Mouse (Mus musculus) stomach, postnatal 0 days (tissue): ENCODE measurements around the gene Slc38a3.

ENCODE experiments used
- CTCF ChIP-seq: IDR thresholded peaks from 2 replicates; pipeline ENCODE4 v1.5.1; 2016; ENCODE audit warnings: antibody characterized with exemption, low read depth, mild to moderate bottlenecking, moderate library complexity
- EP300 ChIP-seq: optimal IDR thresholded peaks from 2 replicates; pipeline ENCODE3; 2016; ENCODE audit warnings: antibody characterized with exemption

DNA sequence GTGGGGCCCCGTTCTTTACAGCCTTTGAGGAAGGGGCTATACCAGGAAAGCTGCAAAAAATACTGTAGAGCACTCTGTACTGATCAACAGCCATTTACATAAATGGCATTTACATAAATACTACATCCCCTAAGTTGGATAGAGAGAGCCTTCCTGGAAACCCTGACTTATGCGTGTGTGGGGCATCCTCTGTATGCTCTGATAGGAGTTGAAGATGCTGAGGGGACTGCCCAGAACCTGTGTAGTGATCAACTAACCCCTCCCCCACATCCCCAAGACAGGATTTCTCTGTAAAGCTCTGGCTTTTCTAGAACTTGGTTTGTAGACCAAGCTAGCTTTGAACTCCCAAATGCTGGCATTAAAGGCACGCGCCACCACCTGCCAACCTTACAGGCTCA, 59.9 kb downstream of the Slc38a3 start:
- no peak for TF ChIP-seq CTCF
- no peak for TF ChIP-seq EP300
